Mouse (Mus musculus) olfactory bulb, adult 2 months (tissue): ENCODE results near the gene E030030I06Rik. TPM values are rescaled to one million over a fixed set of nuclear protein-coding genes. Genes with fewer than 3 reads are reported as not detected.
"Not testable (repeated sequence)": the region's sequence is repeated elsewhere in the genome, so short reads cannot be mapped to it uniquely, and the experiment has no call there.

ENCODE experiments used
- H3K27ac ChIP-seq: fragments of 200-500 bp; 2 replicates; pipeline ENCODE4 v1.5.1; 2012; ENCODE audit warnings: low read depth, low read length; ENCODE audit not compliant: insufficient read depth
- H3K4me1 ChIP-seq: fragments of 200-500 bp; 2 replicates; pipeline ENCODE4 v1.6.1; 2012; ENCODE audit warnings: low read length; ENCODE audit not compliant: control insufficient read depth, insufficient read depth
- H3K4me3 ChIP-seq: fragments of 200-500 bp; 2 replicates; pipeline ENCODE4 v1.5.1; 2012; ENCODE audit warnings: mild to moderate bottlenecking, low read depth, low read length, moderate library complexity; ENCODE audit not compliant: insufficient read depth
- CTCF ChIP-seq: fragments of 200-500 bp; IDR thresholded peaks from 2 replicates; pipeline ENCODE4 v1.5.1; 2012; ENCODE audit warnings: low read depth, mild to moderate bottlenecking, low read length, moderate library complexity; ENCODE audit not compliant: insufficient read depth
- POLR2A ChIP-seq: fragments of 200-500 bp; IDR thresholded peaks from 2 replicates; pipeline ENCODE4 v1.6.1; 2012; ENCODE audit warnings: mild to moderate bottlenecking, low read depth, low read length, moderate library complexity; ENCODE audit not compliant: insufficient read depth
- WGBS: fragments of 180-500 bp; shearing (Covaris S2); methylation state at CpG from one replicate; pipeline ENCODE4 v1.1.7; 2018; 5-methylcytosine and 5-hydroxymethylcytosine counted together
- polyA plus RNA-seq: library from polyadenylated mRNA; stranded (reverse); fragments of >200 nt; gene quantifications from 2 replicates; pipeline ENCODE4 v1.2.4, GENCODE M21; 2012; ENCODE audit warnings: low replicate concordance; ENCODE audit not compliant: missing spikeins, insufficient read depth, insufficient read length

The E030030I06Rik gene
- polyA plus RNA-seq, 1 experiment: not detected

- no peak overlapping the region for H3K4me3 ChIP-seq
- H3K4me1 ChIP-seq: no peaks in the 10 kb centered on the region
- TF ChIP-seq CTCF (no peak), POLR2A (no peak)
- 99% methylated on average over 2 of the region's 2 CpGs for WGBS
- no peak overlapping the region for H3K27ac ChIP-seq
Observed at GRCm38 (mm10) chr10:22070168-22070567, 78.9 kb downstream of the E030030I06Rik start.

DNA sequence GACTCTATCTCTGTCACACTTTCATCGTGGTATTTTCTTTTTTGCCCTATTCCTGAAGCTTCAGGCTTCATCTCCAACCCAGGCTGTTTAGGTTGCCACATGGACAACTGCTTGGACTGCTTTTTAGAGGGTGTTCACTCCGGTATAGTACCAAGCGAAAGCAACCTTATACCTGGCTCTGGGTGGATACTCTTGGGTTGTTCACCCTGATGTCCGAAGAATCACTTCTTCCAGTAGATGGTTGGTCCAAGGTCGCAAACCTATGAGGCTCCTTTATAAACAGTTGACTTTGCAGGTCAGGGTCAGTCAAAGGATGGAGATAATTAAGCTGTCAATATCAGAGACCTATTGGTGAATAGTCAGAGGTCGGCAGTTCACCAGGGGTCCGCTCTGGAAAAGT is 81.1 kb downstream of the E030030I06Rik start, which contains the start of gene 4930444G20Rik:
TSS of gene 4930444G20Rik (minus strand) at position 101 of the 400 bp plus-strand sequence.
- H3K4me1 ChIP-seq, H3K4me3 ChIP-seq, H3K27ac ChIP-seq: not testable (repeated sequence)
- WGBS: 93% methylated on average over 7 of the region's 7 CpGs

Other genes starting within 250 kb of the E030030I06Rik start
- not detected in 2 replicates for gene 4930444G20Rik, start 81.2 kb downstream of the E030030I06Rik start, polyA plus RNA-seq
- gene Raet1e, start 9.3 kb upstream of the E030030I06Rik start, polyA plus RNA-seq: not detected in 2 replicates
- not detected in 2 replicates for gene H60b, start 9.3 kb upstream of the E030030I06Rik start, polyA plus RNA-seq
- gene Raet1d, start 211.3 kb upstream of the E030030I06Rik start, polyA plus RNA-seq: not detected in 2 replicates